Mouse (Mus musculus) gastrocnemius, adult 2 months (tissue): ENCODE measurements at regions not wholly inside any gene's neighbourhood (a gene's known extent, or its start where the extent isn't known, plus 50 kb on each side); places are given as distances from the start of the nearest gene placed in this dataset. TPM values are rescaled to one million over a fixed set of nuclear protein-coding genes. Genes with fewer than 3 reads are reported as not detected.

Experiments
- DNase-seq: peaks from one replicate; pipeline ENCODE4 v3.0.0; 2022
- H3K27ac ChIP-seq: fragments of 200-600 bp; 2 replicates; pipeline ENCODE4 v1.8.1; 2022; ENCODE audit warnings: mild to moderate bottlenecking
- H3K4me3 ChIP-seq: fragments of 200-600 bp; 2 replicates; pipeline ENCODE4 v1.8.1; 2022; ENCODE audit warnings: mild to moderate bottlenecking, moderate library complexity
- CTCF ChIP-seq: fragments of 200-600 bp; IDR thresholded peaks from 2 replicates; pipeline ENCODE4 v1.8.1; 2022; ENCODE audit warnings: antibody characterized with exemption, mild to moderate bottlenecking, moderate library complexity
- intact Hi-C: fragments of 180-260 bp; cut with DNase I; formaldehyde crosslinking; loops from one replicate; pipeline ENCODE4 v1.15.1; 2025
- microRNA-seq: library from miRNA; unstranded; fragments of <30 nt; microRNA quantifications from one replicate; pipeline ENCODE4 v1.2.0, GENCODE M21; 2021

GRCm38 (mm10) chr14:105380101-105380500 lies 121.7 kb downstream of the Ndfip2 start:
- intact Hi-C loops = no loop called here
- no peak for DNase-seq
- Histone ChIP-seq H3K4me3 (no peak overlapping the region), H3K27ac (no peak overlapping the region)
- no peak for TF ChIP-seq CTCF

GRCm38 (mm10) chr14:105377770-105378169 lies 119.4 kb downstream of the Ndfip2 start:
- TF ChIP-seq CTCF = no peak
- Histone ChIP-seq H3K27ac (peak overlapping the region; percentile 32; the same call in 1 of the 2 replicates), H3K4me3 (no peak overlapping the region)
- intact Hi-C loops = no loop called here
- DNase-seq = peak; percentile 26

GRCm38 (mm10) chr14:105377035-105377621 lies 118.8 kb downstream of the Ndfip2 start:
- H3K4me3 ChIP-seq = no peak overlapping the region
- intact Hi-C loops = no loop called here
- peak overlapping the region; percentile 16; the same call in 1 of the 2 replicates for H3K27ac ChIP-seq
- no peak for TF ChIP-seq CTCF
- DNase-seq = no peak

- Histone ChIP-seq H3K27ac (no peak overlapping the region), H3K4me3 (no peak overlapping the region)
- TF ChIP-seq CTCF = no peak
- intact Hi-C loops = no loop called here
- no peak for DNase-seq
Observed at GRCm38 (mm10) chr14:105369637-105370435, 111.5 kb downstream of the Ndfip2 start.

- peak; percentile 70 for DNase-seq
- Histone ChIP-seq H3K4me3 (no peak overlapping the region), H3K27ac (no peak overlapping the region)
- no peak for TF ChIP-seq CTCF
- intact Hi-C loops = no loop called here
Observed at GRCm38 (mm10) chr14:105360530-105360929, 102.2 kb downstream of the Ndfip2 start.

GRCm38 (mm10) chr14:105359829-105360228 lies 101.5 kb downstream of the Ndfip2 start:
- H3K27ac ChIP-seq = no peak overlapping the region

More at GRCm38 (mm10) chr14:105359829-105360228, 101.5 kb downstream of the Ndfip2 start:
- TF ChIP-seq CTCF = no peak
- no peak for DNase-seq
- no peak overlapping the region for H3K4me3 ChIP-seq
- intact Hi-C loops = no loop called here

Small RNA genes in the stretch of these regions (microRNA-seq; reads per million reads assigned to microRNA genes)
- not detected for gene Gm22406
- gene Mir6390 = not detected
